Mouse (Mus musculus) kidney, embryonic 16.5 days (tissue): ENCODE results near the gene Gemin8. TPM values are rescaled to one million over a fixed set of nuclear protein-coding genes. Genes with fewer than 3 reads are reported as not detected.

Experiments used
- ATAC-seq: fragments of 200-750 bp; cut with Nextera tagmentation; 2 replicates; pipeline ENCODE4 v1.8.0; 2017; ENCODE audit warnings: moderate TSS enrichment; ENCODE audit not compliant: low FRiP score, low TSS enrichment
- H3K27ac ChIP-seq: fragments of 300-500 bp; sonication (generic); 2 replicates; pipeline ENCODE4 v1.5.1; 2014; ENCODE audit warnings: low read length
- H3K27me3 ChIP-seq: fragments of 300-500 bp; sonication (generic); 2 replicates; pipeline ENCODE4 v1.6.1; 2014; ENCODE audit warnings: low read length, control low read depth, mixed read lengths; ENCODE audit not compliant: insufficient read depth
- H3K36me3 ChIP-seq: fragments of 300-500 bp; sonication (generic); 2 replicates; pipeline ENCODE4 v1.6.1; 2014; ENCODE audit warnings: low read length, control low read depth, mixed read lengths; ENCODE audit not compliant: insufficient read depth
- H3K4me1 ChIP-seq: fragments of 300-500 bp; sonication (generic); 2 replicates; pipeline ENCODE4 v1.6.1; 2014; ENCODE audit warnings: low read length, control low read depth, mixed read lengths; ENCODE audit not compliant: insufficient read depth
- H3K4me2 ChIP-seq: fragments of 300-500 bp; sonication (generic); replicated peaks from 2 replicates; pipeline ENCODE4 v1.6.1; 2014; ENCODE audit warnings: low read depth, low read length
- H3K4me3 ChIP-seq: fragments of 300-500 bp; sonication (generic); 2 replicates; pipeline ENCODE4 v1.5.1; 2014; ENCODE audit warnings: mild to moderate bottlenecking, low read length
- H3K9ac ChIP-seq: fragments of 300-500 bp; sonication (generic); replicated peaks from 2 replicates; pipeline ENCODE4 v1.6.1; 2014; ENCODE audit warnings: low read length
- H3K9me3 ChIP-seq: fragments of 300-500 bp; sonication (generic); 2 replicates; pipeline ENCODE4 v1.6.1; 2016; ENCODE audit warnings: low read length, control low read depth
- WGBS: fragments of 180-500 bp; shearing (Covaris S2); extraction: QIAGEN DNeasy Blood & Tissue Kit; methylation state at CpG from one replicate; pipeline ENCODE4 v1.1.7; 2014; 5-methylcytosine and 5-hydroxymethylcytosine counted together
- polyA plus RNA-seq: library from polyadenylated mRNA; unstranded; fragments of >200 nt; fragmentation: Nextera tagmentation; extraction: Ambion mirVana; gene quantifications from 2 replicates; pipeline ENCODE4 v1.2.1, GENCODE M21; 2015

Gemin8 gene
- polyA plus RNA-seq, 1 experiment from 2014 or later: 13.5 TPM

- 72% methylated on average over 7 of the region's 7 CpGs for WGBS
- no peak overlapping the region for H3K4me3 ChIP-seq
- no peak for ATAC-seq
- no peaks in the 10 kb centered on the region for H3K36me3 ChIP-seq
- H3K9ac ChIP-seq: no peak overlapping the region
- no peaks in the 10 kb centered on the region; the same call in 1 of the 2 replicates for H3K27me3 ChIP-seq
- no peak overlapping the region for H3K4me2 ChIP-seq
- H3K27ac ChIP-seq: no peak overlapping the region
- no peaks in the 10 kb centered on the region for H3K9me3 ChIP-seq
- no peaks in the 10 kb centered on the region for H3K4me1 ChIP-seq
Observed at GRCm38 (mm10) chrX:166177929-166178328, 7.7 kb downstream of the Gemin8 start.

DNA sequence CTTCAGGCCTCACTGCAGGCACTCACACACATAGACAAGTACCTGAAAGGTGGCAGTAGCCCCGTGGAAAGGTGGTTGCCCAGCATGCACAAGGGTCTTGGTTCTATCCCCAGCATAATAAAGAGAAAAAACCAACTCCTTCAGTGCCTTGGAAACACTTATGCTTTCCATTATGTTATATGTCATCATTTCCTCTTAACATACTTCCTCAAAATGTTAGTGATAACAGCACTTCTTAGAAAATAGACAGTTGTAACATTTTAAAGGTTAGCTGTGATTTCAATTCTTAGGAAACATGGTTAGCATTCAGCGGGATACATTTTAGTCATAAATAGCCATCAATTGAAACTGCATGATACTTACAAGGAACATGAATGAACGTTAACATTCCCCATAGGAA, 12.8 kb downstream of the Gemin8 start:
- Histone ChIP-seq H3K27me3 (peaks cover 7% of the 10 kb centered on the region; the same call in 1 of the 2 replicates), H3K4me1 (no peaks in the 10 kb centered on the region), H3K27ac (no peak overlapping the region), H3K9ac (no peak overlapping the region), H3K4me2 (no peak overlapping the region), H3K36me3 (no peaks in the 10 kb centered on the region), H3K4me3 (no peak overlapping the region), H3K9me3 (no peaks in the 10 kb centered on the region)
- 80% methylated on average over 3 of the region's 3 CpGs for WGBS
- no peak for ATAC-seq

GRCm38 (mm10) chrX:166185327-166185913, 15.2 kb downstream of the Gemin8 start:
- no peak overlapping the region for H3K4me2 ChIP-seq
- WGBS: 89% methylated on average over 9 of the region's 9 CpGs
- no peak overlapping the region for H3K4me3 ChIP-seq
- no peak for ATAC-seq
- no peak overlapping the region for H3K9ac ChIP-seq
- no peak overlapping the region for H3K27ac ChIP-seq
- H3K4me1 ChIP-seq: no peaks in the 10 kb centered on the region
- H3K27me3 ChIP-seq: peaks cover 7% of the 10 kb centered on the region; the same call in 1 of the 2 replicates
- H3K9me3 ChIP-seq: no peaks in the 10 kb centered on the region
- H3K36me3 ChIP-seq: no peaks in the 10 kb centered on the region

GRCm38 (mm10) chrX:166187803-166188202, 17.5 kb downstream of the Gemin8 start:
- Histone ChIP-seq H3K27ac (no peak overlapping the region), H3K4me2 (no peak overlapping the region), H3K27me3 (peaks cover 7% of the 10 kb centered on the region; the same call in 1 of the 2 replicates), H3K9ac (no peak overlapping the region), H3K36me3 (no peaks in the 10 kb centered on the region), H3K9me3 (no peaks in the 10 kb centered on the region), H3K4me1 (no peaks in the 10 kb centered on the region), H3K4me3 (no peak overlapping the region)
- ATAC-seq: no peak
- WGBS: 54% methylated on average over 1 of the region's 1 CpGs

DNA sequence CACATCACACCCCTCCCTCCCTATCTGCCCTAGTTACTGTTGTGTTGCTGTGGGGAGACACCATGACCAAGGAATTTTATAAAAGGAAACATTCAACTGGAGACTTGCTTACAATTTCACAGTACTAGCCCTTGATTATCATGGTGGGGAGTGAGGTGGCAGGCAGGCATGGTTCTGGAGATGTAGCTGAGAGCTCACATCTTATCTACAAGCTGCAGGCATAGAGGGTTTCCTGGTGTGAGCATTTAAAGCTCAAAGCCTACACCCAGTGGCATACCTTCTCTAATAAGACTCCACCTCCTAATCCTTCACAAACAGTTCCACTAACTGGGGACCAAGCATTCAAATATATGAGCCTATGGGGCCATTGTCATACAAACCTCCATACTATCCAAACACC, 26.1 kb downstream of the Gemin8 start:
- ATAC-seq: no peak
- Histone ChIP-seq H3K4me1 (no peaks in the 10 kb centered on the region), H3K27ac (no peak overlapping the region), H3K4me2 (no peak overlapping the region), H3K4me3 (no peak overlapping the region), H3K9ac (no peak overlapping the region), H3K9me3 (no peaks in the 10 kb centered on the region), H3K27me3 (peaks cover 3% of the 10 kb centered on the region; the same call in 1 of the 2 replicates), H3K36me3 (no peaks in the 10 kb centered on the region)

DNA sequence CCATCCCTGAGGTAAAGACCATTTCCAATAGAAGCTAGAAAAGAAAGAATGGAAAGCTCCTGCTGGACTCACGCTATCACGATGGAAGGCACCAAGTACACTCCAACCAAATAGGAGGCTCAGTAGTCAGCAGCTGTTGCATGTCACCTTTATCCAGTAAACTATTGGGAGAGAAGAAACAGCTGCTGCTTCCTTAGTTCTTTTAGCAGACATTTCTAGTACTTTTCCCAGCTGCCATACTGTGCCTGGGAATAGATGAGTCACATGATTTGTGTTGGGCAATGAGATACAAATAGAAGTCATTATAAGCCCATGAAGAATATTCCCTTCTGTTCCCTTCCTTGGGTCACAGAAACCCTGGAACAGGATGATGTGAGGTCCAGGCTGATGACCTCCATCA, 28.0 kb downstream of the Gemin8 start:
- Histone ChIP-seq H3K36me3 (no peaks in the 10 kb centered on the region), H3K9me3 (no peaks in the 10 kb centered on the region), H3K4me3 (no peak overlapping the region), H3K27me3 (peaks cover 3% of the 10 kb centered on the region; the same call in 1 of the 2 replicates), H3K9ac (no peak overlapping the region), H3K27ac (no peak overlapping the region), H3K4me2 (no peak overlapping the region), H3K4me1 (no peaks in the 10 kb centered on the region)
- 52% methylated on average over 2 of the region's 2 CpGs for WGBS
- peak; percentile 42; the same call in 1 of the 2 replicates for ATAC-seq

DNA sequence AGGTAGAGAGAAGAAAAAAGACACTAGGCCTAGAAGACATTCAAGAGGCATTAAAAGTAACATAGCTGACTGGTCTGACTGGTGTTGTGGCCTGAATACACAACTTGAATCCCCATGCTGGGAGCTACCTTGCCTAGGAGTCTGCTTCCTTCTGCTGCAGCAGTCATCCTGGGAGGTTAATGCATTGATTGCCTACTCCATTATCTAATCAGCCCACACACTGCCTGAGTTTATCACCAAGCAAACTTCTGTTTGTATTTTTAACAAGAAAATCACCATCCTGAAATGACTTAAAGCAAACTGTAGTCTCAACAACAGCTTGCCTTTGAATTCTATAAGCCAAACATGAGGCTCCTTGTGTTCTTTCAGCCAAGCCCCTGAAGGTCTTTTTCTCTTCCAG, 29.6 kb downstream of the Gemin8 start:
- no peak overlapping the region for H3K4me2 ChIP-seq
- ATAC-seq: no peak
- no peak overlapping the region for H3K4me3 ChIP-seq
- no peaks in the 10 kb centered on the region for H3K36me3 ChIP-seq
- no peaks in the 10 kb centered on the region for H3K4me1 ChIP-seq
- peaks cover 3% of the 10 kb centered on the region; the same call in 1 of the 2 replicates for H3K27me3 ChIP-seq
- H3K9ac ChIP-seq: no peak overlapping the region
- no peaks in the 10 kb centered on the region for H3K9me3 ChIP-seq
- H3K27ac ChIP-seq: no peak overlapping the region

DNA sequence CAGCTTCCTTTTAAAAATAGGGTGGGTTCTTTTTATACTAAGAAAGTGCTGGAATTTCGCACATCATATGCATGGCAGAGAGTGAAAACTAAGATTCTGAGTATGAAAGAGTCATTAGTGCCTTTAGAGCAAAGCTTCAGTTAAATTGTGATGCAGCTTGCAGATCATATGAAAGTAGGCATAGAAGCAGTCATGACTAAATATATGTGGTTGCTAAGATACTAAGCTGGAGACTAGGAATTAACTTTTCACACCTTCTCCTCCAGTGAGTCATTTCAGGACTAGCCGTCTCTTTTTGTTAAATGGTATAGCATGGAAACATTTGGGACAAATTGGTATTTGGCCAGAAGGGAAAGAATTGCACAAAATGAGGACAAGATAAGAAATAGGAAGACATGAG, 44.3 kb downstream of the Gemin8 start:
- H3K9ac ChIP-seq: no peak overlapping the region
- no peak overlapping the region for H3K4me2 ChIP-seq
- H3K36me3 ChIP-seq: no peaks in the 10 kb centered on the region
- ATAC-seq: no peak
- H3K27ac ChIP-seq: no peak overlapping the region
- H3K9me3 ChIP-seq: no peaks in the 10 kb centered on the region
- WGBS: 81% methylated on average over 2 of the region's 2 CpGs
- no peaks in the 10 kb centered on the region for H3K4me1 ChIP-seq
- peaks cover 11% of the 10 kb centered on the region; the same call in 1 of the 2 replicates for H3K27me3 ChIP-seq
- no peak overlapping the region for H3K4me3 ChIP-seq

- peaks cover 15% of the 10 kb centered on the region; the same call in 1 of the 2 replicates for H3K27me3 ChIP-seq
- ATAC-seq: no peak
Observed at GRCm38 (mm10) chrX:166216248-166216647, 46.0 kb downstream of the Gemin8 start.

DNA sequence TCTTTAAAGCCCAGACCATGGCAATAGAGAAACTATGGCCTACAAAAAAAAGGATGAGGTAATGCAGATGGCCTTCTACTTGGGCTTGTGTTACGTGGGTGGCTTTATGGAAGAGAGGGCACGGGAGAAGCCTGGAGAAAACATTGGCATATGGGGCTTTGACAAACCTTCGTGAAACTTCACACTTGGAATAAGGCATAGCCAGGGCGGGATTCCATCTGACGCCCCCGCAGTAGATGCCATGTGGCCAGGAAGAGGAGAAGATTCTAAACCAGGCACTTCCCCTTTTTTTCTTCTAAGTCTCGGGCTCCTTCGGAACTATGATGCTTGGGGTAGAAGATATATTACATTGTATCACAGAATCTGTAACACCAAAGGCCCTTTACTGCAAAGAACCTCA, 46.5 kb downstream of the Gemin8 start:
- Histone ChIP-seq H3K27me3 (peaks cover 15% of the 10 kb centered on the region; the same call in 1 of the 2 replicates), H3K4me3 (no peak overlapping the region), H3K9me3 (no peaks in the 10 kb centered on the region), H3K36me3 (no peaks in the 10 kb centered on the region), H3K9ac (no peak overlapping the region), H3K27ac (no peak overlapping the region), H3K4me1 (no peaks in the 10 kb centered on the region), H3K4me2 (no peak overlapping the region)
- WGBS: 85% methylated on average over 8 of the region's 8 CpGs
- ATAC-seq: no peak

More at GRCm38 (mm10) chrX:166216248-166216647, 46.0 kb downstream of the Gemin8 start:
- H3K9me3 ChIP-seq: no peaks in the 10 kb centered on the region
- H3K9ac ChIP-seq: no peak overlapping the region
- H3K4me3 ChIP-seq: no peak overlapping the region
- H3K4me1 ChIP-seq: no peaks in the 10 kb centered on the region
- WGBS: 68% methylated on average over 6 of the region's 6 CpGs
- H3K4me2 ChIP-seq: no peak overlapping the region
- H3K27ac ChIP-seq: no peak overlapping the region
- no peaks in the 10 kb centered on the region for H3K36me3 ChIP-seq
